Mouse (Mus musculus): ENCODE results near the gene Gpr176.

The Gpr176 gene

DNA sequence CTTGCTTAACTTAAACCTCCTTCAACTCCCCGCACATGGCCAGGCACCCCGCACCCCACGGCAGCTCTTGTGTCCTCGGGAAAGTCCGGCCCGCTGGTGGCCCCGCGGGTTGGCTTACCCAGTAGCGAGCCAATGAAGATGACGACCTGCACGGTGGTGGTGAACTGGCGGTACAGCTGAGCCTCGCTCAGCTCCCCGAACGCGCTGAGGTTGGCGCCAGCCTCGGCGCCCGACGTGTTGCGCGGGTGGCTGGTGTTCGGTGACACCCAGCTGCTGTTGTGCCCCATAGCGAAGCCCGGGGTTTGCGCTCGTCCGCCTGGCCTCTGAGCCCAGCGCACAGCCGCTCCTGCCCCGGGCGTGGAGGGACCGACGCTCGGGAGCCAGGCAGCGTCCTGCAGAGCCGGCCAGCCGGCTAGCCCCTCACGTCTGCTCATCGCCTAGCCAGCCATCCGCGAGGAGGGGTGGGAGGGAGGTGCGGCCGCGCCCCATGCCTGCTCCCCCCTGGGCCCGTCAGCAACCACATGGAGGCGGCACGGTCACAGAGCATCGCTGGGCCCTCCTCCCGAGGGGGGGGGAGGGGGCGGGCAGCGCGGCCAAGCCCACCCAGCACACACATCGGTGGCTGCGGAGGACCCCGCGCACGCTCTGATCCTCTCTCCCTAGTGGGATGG lies at the start of gene Gpr176:
Gpr176 (minus strand) TSS at position 519 of the 671 bp plus-strand sequence.
- peak; percentile 49 for DNase-seq (ENCODE audit: low spot score)

DNA sequence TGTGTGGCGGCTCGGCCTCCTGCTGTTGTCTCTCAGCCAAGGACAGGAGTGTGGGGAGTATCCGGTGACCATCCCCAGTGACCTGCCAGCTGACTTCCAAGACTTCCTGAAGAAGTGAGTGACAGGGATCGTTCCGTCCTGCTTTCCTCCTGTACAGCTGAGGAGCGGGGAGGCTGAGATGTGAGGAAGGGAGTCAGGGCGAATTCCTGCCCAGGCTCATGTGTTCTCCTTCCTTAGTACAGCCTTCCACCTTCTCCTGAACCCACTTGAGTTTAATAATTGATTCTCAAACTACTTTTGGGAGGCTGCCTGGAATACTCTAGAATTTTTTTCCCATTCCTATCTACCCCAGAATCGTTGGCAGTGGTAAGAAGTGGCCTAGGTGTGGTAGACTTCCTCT lies 49.2 kb upstream of the Gpr176 start:
- DNase-seq (ENCODE audit: low spot score): no peak

DNA sequence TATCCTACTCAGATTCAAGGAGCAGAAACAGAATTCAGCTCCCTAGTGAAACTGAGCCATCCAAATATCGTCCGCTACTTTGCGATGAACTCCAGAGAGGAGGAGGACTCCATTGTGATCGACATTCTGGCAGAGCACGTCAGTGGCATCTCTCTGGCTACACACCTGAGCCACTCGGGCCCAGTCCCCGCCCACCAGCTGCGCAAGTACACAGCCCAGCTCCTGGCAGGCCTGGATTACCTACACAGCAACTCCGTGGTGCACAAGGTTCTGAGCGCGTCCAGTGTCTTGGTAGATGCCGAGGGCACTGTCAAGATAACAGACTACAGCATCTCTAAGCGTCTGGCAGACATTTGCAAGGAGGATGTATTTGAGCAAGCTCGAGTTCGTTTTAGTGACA lies 48.7 kb upstream of the Gpr176 start:
- no peak for DNase-seq (ENCODE audit: low spot score)

DNA sequence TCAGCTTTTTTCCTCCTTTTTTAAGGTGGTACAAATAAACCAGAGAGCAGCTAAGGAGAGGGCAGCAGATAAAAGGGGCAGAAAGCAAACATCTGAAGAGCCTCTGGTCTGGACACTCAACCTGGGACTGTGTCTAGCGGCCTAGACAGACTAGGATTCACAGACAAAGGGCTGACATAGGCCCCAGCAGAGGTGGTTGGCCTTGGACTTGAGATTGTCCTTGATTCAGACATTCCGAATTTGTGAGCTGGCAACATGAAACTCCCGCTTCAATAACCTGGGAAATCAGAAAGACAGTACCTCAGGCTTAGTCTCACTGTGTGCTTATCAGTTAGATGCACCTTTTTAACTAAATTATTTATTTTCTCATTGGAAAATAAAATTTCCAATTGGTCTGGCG lies 44.9 kb upstream of the Gpr176 start:
- DNase-seq (ENCODE audit: low spot score): no peak

DNA sequence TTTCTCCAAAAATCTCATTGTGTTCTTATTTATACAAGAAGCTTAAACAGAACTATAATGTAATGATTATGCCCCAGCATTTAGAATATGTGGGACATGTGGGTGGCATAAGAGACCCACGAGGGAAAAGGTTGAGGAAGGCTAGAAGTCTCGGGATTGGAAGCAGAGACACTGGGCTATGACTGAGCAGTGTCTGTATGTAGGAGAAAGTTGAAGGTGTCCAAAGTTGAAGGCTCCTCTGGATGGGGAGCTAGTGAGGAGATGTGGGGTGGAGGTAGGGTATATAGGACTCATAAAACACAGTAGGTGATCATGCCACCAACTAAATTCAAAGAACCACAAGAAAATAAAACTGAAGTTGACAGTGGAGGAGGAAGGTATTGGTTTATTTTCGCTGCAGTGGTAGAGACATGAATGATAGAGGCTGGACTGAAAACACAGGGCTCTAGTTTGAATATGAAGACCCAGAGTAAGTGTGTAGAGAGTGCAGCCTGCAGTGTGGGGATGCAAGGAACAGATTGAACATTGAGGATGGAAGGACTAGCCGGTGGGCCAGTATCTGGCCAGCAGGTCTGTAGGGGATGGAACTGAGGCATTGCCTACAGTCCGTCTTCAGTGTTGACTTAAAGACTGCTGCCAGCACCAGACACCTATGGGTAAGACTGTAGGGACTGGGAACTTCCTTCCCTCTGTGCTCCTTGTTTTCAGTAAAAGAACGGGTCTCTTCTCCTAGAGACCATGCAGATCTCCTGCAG lies 42.6 kb upstream of the Gpr176 start:
- no peak for DNase-seq (ENCODE audit: low spot score)

DNA sequence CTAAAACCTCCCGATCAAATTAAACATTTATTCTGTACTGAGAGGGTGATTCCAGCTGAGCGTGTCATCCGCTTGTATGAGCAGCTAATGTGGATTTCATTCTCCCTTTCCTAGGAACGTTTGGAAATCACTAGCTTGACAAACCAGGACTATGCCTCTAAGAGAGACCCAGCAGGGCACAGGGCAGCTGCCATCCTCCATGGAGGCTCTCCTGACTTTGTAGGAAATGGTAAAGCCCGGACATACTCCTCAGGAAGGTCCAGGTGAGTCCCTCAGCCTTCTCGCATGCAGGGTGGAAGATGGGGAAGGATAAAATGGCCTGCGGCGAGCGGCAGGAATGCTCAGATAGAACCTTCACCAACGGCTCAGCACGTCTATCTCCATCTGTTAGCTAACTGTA lies 39.6 kb upstream of the Gpr176 start:
- DNase-seq (ENCODE audit: low spot score): no peak

DNA sequence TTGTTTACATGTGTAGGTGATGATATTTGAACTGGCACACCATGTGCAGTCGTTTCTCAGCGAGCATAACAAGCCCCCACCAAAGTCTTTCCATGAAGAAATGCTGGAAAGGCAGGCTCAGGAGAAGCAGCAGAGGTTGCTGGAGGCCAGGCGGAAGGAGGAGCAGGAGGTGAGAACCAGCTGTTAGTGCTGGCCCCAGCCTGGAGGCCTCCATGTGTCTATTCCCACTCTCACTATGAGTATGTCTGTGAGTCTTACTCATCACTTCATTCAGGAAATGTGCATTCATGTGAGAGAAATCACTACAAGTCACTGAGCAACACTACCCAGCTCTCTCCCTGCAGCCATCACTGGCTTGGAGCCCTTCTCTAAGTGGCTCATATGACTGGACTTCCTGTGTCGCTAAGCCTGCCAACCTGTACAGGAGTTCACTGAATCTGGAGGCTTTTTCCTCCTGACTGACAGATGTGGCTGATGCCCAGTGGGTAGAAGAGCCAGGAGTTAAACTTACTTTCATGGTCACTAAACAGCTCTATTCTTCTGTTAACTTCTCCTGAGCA lies 35.2 kb upstream of the Gpr176 start:
- DNase-seq (ENCODE audit: low spot score): no peak

DNA sequence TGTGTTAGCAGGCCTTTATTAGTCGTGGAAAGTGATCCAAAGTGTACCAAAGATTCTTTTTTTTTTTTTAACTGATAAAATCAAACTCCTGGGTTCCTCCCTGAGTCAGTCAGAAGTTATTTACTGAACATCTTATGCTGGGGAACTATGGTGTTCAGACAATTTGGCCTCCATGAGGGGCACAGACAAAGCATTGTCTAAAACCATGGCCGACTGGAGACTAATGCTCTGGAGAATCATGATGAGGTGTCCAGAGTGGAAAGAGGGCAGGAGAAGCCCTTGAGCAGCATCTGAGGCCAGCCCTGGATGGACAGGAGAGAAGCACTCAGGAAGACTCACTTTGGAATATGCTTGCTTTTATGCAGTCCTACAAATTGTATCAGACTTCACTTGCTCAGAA lies 33.6 kb upstream of the Gpr176 start:
- no peak for DNase-seq (ENCODE audit: low spot score)

DNA sequence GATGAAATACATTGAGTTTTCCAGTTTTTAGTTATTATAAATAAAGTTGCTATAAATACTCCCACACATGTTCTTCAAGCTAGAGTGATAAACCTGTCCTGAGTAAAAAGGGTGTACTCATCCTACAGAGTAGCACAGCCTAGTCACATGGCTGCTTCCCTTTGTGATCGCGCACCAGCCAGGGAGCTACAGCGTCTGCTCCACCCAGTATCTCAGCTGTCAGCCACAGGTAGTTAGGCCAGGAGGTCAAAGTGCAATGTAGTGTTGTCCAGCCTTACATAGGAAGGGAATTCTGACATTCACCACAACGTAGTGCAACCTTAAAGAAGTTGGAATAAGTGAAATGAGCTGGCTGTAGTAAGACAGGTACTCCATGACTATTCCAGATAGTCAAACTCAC lies 32.3 kb upstream of the Gpr176 start:
- DNase-seq (ENCODE audit: low spot score): peak; percentile 43

DNA sequence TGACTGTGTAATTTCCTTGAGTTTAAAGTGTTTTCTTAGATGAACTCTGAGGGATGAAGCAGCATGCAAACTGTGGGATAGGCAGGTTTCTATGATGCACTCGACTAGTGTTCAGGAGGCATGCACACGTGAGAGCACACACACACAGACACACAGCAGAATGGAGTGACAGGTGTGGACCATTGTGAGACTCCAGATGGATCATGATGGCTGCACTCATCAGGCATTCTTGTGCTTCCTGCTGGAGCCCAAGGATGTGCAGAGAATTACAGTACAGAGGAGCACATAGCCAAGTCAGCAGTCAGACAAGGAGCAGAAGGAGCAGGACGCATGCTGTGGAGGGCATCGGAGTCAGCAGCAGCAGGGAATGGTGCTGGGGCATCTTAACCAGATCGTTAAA lies 31.1 kb upstream of the Gpr176 start:
- DNase-seq (ENCODE audit: low spot score): no peak

DNA sequence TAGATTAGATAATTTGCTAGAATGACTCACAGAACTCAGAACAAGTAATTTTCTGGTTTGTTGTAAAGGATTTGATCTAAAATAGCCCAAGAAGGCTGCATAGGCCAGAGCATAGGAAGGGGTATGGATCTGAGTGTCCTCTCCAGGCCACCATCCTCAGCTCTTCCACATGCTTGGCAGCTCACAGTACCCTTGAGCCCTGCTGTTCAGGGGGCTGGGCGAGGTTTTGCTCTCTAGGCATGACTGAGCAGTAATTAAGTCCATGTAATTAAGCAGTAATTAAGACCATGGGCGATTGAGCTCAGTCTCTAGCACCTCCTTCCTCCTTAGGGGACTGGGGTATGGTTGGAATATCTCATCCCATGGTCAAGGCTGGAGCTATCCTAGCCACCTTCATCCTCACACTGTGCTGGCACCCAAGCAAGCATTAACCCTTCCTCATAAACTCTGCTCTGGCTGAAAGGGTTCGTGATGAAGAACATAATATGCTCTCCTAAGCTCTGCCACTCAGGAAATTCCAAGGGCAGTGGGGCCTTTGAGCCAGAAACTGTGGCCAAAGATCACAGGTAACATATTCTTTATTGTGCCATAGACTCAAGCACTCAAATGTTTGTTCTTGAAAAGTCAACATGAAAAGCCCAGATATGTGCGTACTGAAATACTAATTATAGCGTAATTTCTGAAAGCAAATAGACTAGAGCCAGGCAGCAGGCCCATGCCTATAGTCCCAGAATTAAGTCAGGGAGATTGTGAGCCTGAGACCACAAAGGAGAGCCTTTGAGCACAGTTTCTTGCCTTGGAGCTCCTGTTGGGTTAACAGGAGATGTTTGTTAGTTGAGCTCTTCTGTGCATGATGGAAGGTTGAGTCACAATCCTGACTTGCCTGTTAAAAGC lies 28.9 kb upstream of the Gpr176 start:
- DNase-seq (ENCODE audit: low spot score): no peak

DNA sequence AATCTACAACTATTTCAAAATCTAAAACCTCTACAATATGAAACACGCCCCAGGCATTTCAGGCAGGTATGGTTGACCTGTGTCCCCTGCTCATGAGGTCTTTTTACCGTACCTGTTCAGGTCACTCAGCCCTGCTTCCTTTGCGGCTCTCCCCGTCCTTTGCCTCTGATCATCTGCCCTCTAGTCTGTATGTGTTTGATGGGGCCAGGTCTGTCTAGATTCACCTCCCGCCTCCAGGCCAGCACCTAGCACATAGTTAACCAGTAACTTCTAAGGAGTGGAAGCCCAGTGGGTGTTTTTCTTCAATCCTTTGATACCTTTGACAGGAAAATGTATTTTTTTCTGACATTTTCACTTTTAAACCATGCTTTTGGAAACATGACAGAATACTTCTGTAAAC lies 26.5 kb upstream of the Gpr176 start:
- DNase-seq (ENCODE audit: low spot score): peak; percentile 49

DNA sequence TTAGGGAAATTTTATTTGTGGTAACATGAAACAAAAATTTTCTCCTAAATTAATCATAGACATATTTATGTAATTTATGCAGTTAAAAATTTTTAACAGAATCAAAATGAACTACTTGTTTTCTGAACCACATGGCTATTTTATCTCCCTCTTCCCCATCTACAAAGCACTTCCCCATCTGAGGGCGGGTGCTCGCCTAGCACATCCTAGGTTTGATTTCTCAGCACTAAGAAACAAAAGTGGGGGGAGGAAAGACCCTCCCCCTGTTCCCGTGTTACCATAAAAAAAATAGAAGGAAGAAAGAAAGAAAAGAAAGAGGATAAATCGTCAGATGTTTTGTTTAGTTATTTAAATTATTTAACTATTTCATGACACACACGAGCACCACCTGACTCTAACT lies 18.0 kb upstream of the Gpr176 start:
- DNase-seq (ENCODE audit: low spot score): no peak

DNA sequence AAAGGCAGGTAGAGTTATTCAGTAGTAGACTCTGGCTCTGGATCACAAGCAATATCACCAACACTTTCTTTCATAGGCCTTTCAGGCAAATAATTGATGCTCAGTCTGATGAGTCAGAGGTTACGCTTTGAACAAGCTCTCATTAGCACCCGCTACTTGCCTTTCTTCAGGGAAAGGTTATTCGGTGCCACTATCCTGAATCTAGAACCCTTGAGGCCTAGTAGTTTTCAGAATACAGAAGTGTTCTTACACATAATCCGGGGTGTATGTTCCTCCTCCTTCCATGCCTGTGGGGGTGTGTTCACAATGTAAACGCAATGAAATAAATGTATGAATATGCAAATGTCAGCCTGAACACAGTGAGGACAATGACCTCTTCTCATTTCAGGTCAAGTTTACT lies 16.9 kb upstream of the Gpr176 start:
- DNase-seq (ENCODE audit: low spot score): no peak

DNA sequence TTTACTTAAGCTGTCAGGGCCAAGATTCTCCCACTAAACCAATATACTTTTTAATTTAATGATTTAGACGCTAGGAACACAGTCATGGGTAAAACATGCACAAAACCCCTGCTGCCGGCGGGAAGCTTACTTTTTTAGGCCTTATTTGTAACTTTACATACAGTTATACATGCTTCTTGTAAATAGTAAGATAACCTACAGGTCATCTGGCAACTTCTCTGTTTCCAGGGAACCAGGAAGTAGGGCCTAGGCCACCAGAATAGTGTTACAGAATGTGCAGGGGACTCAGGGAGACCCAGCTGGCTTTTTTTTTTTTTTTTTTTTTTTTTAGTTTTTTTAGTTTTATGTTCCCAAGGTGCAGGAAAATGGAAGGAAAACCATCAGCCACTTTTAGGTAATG lies 16.4 kb upstream of the Gpr176 start:
- DNase-seq (ENCODE audit: low spot score): no peak

DNA sequence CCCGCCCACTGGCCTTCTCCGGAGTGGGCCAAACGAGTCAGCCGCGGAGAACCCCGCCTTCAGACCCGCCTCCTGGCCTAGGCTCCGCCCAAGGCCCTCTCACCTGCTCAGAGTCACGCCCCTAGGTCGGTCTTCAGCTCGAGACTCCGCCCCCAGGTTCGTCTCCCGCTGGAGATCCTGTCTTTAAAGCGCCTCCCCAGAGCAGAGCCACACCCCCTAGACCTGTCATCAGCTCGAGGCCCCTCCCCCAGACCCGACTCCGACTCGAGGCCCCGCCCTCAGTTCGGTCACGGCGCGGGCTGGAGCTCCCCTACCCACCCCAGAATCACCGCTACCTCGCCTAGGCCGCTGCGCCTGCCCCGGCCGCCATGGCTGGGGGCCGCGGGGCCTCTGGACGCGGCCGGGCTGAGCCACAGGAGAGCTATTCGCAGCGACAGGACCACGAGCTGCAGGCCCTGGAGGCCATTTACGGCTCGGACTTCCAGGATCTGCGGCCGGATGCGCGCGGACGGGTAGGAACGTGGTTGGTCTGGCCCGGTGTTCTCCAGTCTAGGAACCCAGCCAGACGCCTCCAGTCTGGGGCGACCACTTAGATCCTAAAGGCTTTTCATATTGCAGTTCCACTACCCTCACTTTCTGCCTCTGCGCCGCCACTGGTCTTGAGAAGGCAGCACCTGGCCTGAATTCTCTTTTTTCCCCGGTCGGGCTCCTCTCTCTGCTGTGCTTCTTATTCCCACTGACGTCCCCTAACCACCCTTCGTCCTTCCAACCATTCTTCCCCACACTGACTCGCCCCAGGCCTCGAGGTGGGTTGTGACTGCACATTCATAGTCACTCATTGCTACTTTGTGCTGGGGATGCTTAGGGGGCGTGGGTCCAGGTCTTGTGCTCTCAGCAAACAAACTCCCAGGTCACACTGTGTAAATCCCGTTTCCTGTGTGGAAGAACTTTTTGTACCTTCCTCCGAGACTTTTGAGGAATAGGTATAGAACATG lies 15.4 kb upstream of the Gpr176 start, which contains the start of gene Eif2ak4:
Eif2ak4 (plus strand) TSS at position 278 of the 995 bp plus-strand sequence.
- peak; percentile 99 for DNase-seq (ENCODE audit: low spot score)

DNA sequence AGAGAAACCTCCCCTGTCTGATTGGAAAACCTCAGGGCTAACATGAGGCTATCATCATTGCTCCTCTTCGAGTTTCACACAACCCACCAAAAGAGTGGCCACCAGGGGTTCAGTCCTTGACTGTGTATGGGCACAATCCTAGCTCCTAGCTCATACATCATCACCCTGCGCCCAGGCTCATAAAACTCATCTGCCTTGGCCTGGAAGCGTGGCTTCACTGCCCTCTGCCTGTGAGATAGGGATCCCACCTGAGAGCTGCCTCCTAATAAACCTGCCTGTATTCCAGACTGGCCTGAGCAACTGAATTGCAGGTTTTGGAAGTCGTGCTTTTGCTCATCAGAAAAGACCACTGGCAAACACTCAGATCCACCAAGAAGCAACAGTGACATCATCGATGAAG lies 10.2 kb upstream of the Gpr176 start:
- no peak for DNase-seq (ENCODE audit: low spot score)

DNA sequence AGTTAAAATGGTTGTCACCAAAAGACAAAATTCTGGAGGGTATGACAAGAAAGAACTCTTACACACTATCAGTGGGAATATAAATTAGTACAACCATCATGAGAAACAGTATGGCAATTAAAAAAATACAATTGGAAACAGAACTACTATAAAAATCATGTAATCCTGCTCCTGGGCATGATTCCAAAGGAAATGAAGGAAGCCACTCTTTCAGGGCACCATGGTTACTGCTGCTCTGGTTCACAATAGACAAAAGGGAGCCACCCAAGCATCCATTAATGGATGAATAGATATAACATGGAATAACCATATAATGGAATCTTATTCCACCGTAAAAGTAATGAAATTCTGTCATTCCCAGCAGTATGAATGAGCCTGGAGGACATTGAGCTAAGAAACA lies 6.5 kb upstream of the Gpr176 start:
- DNase-seq (ENCODE audit: low spot score): no peak

DNA sequence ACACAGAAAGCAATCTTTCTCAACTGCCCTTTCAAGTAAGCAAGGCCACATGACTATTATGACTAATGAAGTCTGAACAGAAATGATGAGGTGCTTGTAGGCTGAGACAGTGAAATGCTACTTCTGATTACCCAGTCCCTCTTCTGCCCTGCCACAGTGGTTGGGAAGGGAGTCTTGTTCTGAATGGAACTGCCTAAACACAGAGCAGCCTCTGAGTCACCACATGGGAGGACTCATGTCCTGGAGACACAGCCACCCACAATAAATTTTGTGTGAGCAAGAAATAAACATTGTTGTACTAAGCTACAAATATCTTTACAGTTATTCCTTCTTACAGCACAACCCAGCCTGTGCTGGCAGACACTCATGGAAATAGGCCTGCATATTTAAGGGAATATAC lies 2.7 kb upstream of the Gpr176 start:
- no peak for DNase-seq (ENCODE audit: low spot score)

DNA sequence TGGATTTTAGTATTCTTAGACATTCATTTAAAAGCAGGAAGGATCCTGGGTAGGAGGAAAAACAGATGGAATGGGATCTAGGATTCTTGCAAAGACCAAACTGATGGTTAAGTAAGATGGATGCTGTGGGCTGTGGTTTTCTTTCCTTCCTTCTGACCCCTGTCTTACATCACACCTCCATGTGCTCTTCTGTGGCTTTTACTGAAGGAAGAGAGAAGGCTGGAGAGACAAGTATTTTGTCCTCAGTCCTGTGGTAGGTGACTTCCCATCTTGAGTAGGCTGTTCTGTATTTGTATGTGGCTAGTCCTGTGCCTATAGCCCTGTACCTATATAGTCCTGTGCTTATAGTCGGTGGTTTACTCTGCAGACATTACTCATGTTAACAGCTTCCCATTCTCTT lies 2.3 kb upstream of the Gpr176 start:
- DNase-seq (ENCODE audit: low spot score): no peak

DNA sequence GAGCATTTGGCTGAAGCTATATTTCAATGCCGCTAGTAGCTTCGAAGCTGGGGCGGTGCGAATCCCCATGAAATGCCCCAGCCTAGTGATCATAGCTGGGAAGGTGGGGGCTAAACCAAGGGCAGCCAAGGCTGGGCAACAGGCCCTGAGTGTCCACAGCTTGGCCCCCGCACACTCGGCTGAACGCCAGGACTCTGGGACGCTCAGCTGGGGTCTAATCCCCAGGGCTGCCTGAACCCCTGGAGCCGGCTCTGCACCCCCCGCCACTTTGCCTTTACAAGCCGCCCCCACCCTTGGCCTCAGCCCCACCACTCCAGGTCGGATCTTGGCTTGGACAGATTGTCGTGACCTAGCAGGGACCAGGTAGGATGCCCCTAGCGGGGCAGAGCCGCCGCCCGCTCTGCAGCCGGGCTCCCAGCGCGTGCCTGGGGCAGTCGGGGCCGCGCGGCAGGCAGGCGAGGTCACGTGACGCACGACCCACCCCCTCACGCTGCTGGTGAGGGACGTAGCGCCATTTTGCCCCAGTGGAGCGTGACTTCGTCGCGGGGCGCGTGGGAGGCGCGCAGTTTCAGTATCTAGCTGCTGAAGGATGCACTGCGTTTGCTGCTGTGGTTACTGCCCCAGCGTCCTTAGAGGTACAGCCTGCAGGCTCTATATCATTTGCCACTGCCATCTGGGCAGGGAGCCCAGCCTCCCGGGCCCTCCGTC lies 507 bp upstream of the Gpr176 start:
- DNase-seq (ENCODE audit: low spot score): peak; percentile 75

Measured in yolk sac, embryonic 10.5 days (tissue).